Comparison of ENCODE assay signal across 11 mouse cellular contexts in the genomic region with DNA sequence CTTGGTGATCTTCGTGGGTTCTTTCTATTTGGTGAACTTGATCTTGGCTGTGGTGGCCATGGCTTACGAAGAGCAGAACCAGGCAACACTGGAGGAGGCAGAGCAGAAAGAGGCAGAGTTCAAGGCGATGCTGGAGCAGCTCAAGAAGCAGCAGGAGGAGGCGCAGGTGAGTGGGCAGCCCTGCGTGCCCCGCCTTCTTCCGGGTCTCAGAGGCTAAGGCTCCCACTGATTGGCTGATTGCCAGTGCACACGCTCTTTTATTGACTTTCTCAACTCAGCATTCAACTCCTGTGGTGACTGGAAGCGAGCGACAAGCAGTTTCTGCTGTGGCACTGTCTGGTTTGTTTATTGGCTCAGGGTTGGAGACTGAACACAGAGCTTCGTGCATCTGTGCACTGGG.
DNase-seq lines count a peak whose midpoint lies in the region; ATAC-seq and TF ChIP-seq lines count a peak whose summit lies in the region.
"Had no signal": no experiment of that assay in that cellular context is flagged by ENCODE, and none has a peak within 500 bp of the region (broad histone marks: within the 10 kb centered on the region; RNA-seq: fewer than 3 reads in every experiment).

No protein-coding gene starts in this region.

- no peaks in the 10 kb centered on the region for H3K27me3 ChIP-seq in forebrain, embryonic 14.5 days (replicated peaks; ENCODE audit: control insufficient read depth, insufficient read depth, low read length)
- no peaks in the 10 kb centered on the region for H3K27me3 ChIP-seq in forebrain, embryonic 11.5 days (ENCODE audit: control insufficient read depth, insufficient read depth, low read length)
- no peaks in the 10 kb centered on the region for H3K27me3 ChIP-seq in lung, embryonic 14.5 days (ENCODE audit: insufficient read depth, low read length)
- no peaks in the 10 kb centered on the region; the same call in 1 of the 2 replicates for H3K27me3 ChIP-seq in heart, adult 2 months (ENCODE audit: control insufficient read depth, insufficient read depth, low read length)
- H3K27me3 ChIP-seq: embryonic facial prominence, embryonic 13.5 days had no signal

- no peaks in the 10 kb centered on the region for H3K79me2 ChIP-seq in heart, adult 2 months (replicated peaks; ENCODE audit: control insufficient read depth, insufficient read depth, low read length)

- no peak overlapping the region for H3K4me2 ChIP-seq in forebrain, embryonic 14.5 days (ENCODE audit: low read length)
- H3K4me2 ChIP-seq in forebrain, embryonic 11.5 days (ENCODE audit: low read depth, low read length, severe bottlenecking), result no peak overlapping the region
- H3K4me2 ChIP-seq in lung, embryonic 14.5 days, result no peak overlapping the region
- H3K4me2 ChIP-seq: embryonic facial prominence, embryonic 13.5 days; liver, embryonic 12.5 days had no signal

- DNase-seq in forebrain, embryonic 14.5 days (ENCODE audit: low spot score), result peak; percentile 37
- no peak for DNase-seq in forebrain, embryonic 11.5 days (ENCODE audit: low spot score)
- DNase-seq in thymus, postnatal 0 days (ENCODE audit: low spot score), result peak; percentile 9
- no peak for DNase-seq in thymus, adult 18-20 months
- DNase-seq in lung, embryonic 14.5 days, result peak; percentile 68
- peak; percentile 20 to 38 for DNase-seq in urinary bladder, postnatal 36 days (ENCODE audit: low spot score in 2 of 2)
- DNase-seq in testis, postnatal 10 days (ENCODE audit: low spot score), result no peak
- DNase-seq in heart, adult 2 months, result no peak

- WGBS in forebrain, embryonic 14.5 days, result 28% methylated on average over 11 of the region's 11 CpGs
- WGBS in forebrain, embryonic 11.5 days, result 35% methylated on average over 11 of the region's 11 CpGs
- 30% methylated on average over 11 of the region's 11 CpGs for WGBS in lung, embryonic 14.5 days
- WGBS in heart, adult 2 months, result 54% methylated on average over 11 of the region's 11 CpGs

- no peak for TF ChIP-seq CTCF in lung, embryonic 14.5 days (IDR thresholded peaks at IDR 0.05; ENCODE audit: low read depth)
- TF ChIP-seq CTCF in heart, adult 2 months (IDR thresholded peaks at IDR 0.05), result no peak

- TF ChIP-seq POLR2A in heart, adult 2 months (IDR thresholded peaks at IDR 0.05; ENCODE audit: insufficient read depth, low read depth, low read length), result no peak

- no peaks in the 10 kb centered on the region for H3K4me1 ChIP-seq in forebrain, embryonic 14.5 days (ENCODE audit: control insufficient read depth, insufficient read depth, low read length)
- H3K4me1 ChIP-seq in forebrain, embryonic 11.5 days (replicated peaks; ENCODE audit: control insufficient read depth, insufficient read depth, low read length), result 0 out of 2 replicates have a peak, but pooled peaks cover 3% of the 10 kb centered on the region
- no peaks in the 10 kb centered on the region for H3K4me1 ChIP-seq in lung, embryonic 14.5 days (ENCODE audit: insufficient read depth)
- H3K4me1 ChIP-seq in heart, adult 2 months (ENCODE audit: control insufficient read depth, insufficient read depth, low read length), result no peaks in the 10 kb centered on the region
- H3K4me1 ChIP-seq: liver, embryonic 12.5 days had no signal

- no peak overlapping the region for H3K27ac ChIP-seq in forebrain, embryonic 14.5 days (ENCODE audit: low read depth, low read length)
- H3K27ac ChIP-seq in forebrain, embryonic 11.5 days (ENCODE audit: low read depth, low read length), result no peak overlapping the region
- no peak overlapping the region for H3K27ac ChIP-seq in lung, embryonic 14.5 days (ENCODE audit: low read depth)
- no peak overlapping the region for H3K27ac ChIP-seq in heart, adult 2 months
- H3K27ac ChIP-seq: embryonic facial prominence, embryonic 13.5 days; liver, embryonic 12.5 days had no signal

- no peak overlapping the region for H3K9ac ChIP-seq in forebrain, embryonic 14.5 days (ENCODE audit: low read length)
- H3K9ac ChIP-seq in forebrain, embryonic 11.5 days (ENCODE audit: low read length), result no peak overlapping the region
- no peak overlapping the region for H3K9ac ChIP-seq in lung, embryonic 14.5 days
- no peak overlapping the region for H3K9ac ChIP-seq in heart, adult 2 months (ENCODE audit: low read depth, low read length)
- H3K9ac ChIP-seq: embryonic facial prominence, embryonic 13.5 days; liver, embryonic 12.5 days had no signal

- H3K4me3 ChIP-seq in forebrain, embryonic 14.5 days (ENCODE audit: low read depth, low read length), result no peak overlapping the region
- H3K4me3 ChIP-seq in forebrain, embryonic 11.5 days (ENCODE audit: low read depth, low read length), result no peak overlapping the region
- no peak overlapping the region for H3K4me3 ChIP-seq in lung, embryonic 14.5 days (ENCODE audit: low read depth, low read length)
- no peak overlapping the region for H3K4me3 ChIP-seq in heart, adult 2 months
- H3K4me3 ChIP-seq: embryonic facial prominence, embryonic 13.5 days; layer of hippocampus, adult 2 months; liver, embryonic 12.5 days had no signal

- no peak for ATAC-seq in forebrain, embryonic 14.5 days
- ATAC-seq in forebrain, embryonic 11.5 days (replicated peaks; ENCODE audit: low FRiP score), result no peak
- no peak for ATAC-seq in lung, embryonic 14.5 days (ENCODE audit: insufficient read depth)
- ATAC-seq: liver, embryonic 12.5 days had no signal

- intact Hi-C loops in heart, adult 2 months (cut with DNase I), result no loop called here

- H3K36me3 ChIP-seq in forebrain, embryonic 14.5 days (ENCODE audit: control insufficient read depth, insufficient read depth, low read length), result peaks cover 30% of the 10 kb centered on the region; the same call in 1 of the 2 replicates
- no peaks in the 10 kb centered on the region for H3K36me3 ChIP-seq in forebrain, embryonic 11.5 days (ENCODE audit: control insufficient read depth, insufficient read depth, low read length)
- no peaks in the 10 kb centered on the region for H3K36me3 ChIP-seq in lung, embryonic 14.5 days (ENCODE audit: insufficient read depth)
- no peaks in the 10 kb centered on the region for H3K36me3 ChIP-seq in heart, adult 2 months (ENCODE audit: control insufficient read depth, insufficient read depth, low read length)
- H3K36me3 ChIP-seq: embryonic facial prominence, embryonic 13.5 days; liver, embryonic 12.5 days had no signal

- TF ChIP-seq EP300 in heart, adult 2 months (IDR thresholded peaks at IDR 0.05; ENCODE audit: insufficient read depth, low read depth, low read length), result no peak

- no peaks in the 10 kb centered on the region for H3K9me3 ChIP-seq in forebrain, embryonic 14.5 days (replicated peaks; ENCODE audit: control insufficient read depth, low read length)
- no peaks in the 10 kb centered on the region for H3K9me3 ChIP-seq in forebrain, embryonic 11.5 days (ENCODE audit: control insufficient read depth, low read length)
- H3K9me3 ChIP-seq in lung, embryonic 14.5 days (ENCODE audit: low read depth, low read length), result no peaks in the 10 kb centered on the region
- H3K9me3 ChIP-seq: embryonic facial prominence, embryonic 13.5 days; liver, embryonic 12.5 days had no signal

Comparison
In these comparisons a context has a peak if more than half of its experiments do, and no peak if none do; other contexts are left out.
1. DNase-seq: peak in forebrain, embryonic 14.5 days (single experiment), thymus, postnatal 0 days (single experiment), lung, embryonic 14.5 days (single experiment) and urinary bladder, postnatal 36 days (2 of 2); none in forebrain, embryonic 11.5 days (single experiment), thymus, adult 18-20 months (0 of 2), testis, postnatal 10 days (single experiment) and heart, adult 2 months (0 of 2).